Mouse (Mus musculus) right cerebral cortex, adult 2 months (tissue): ENCODE results near the gene Acap2.
A peak's percentile ranks its signal among the peaks of the same experiment; 100 is the strongest.

Source experiments
- DNase-seq, 2 experiments: peaks; one replicate each; pipeline ENCODE4 v3.0.0; 2021 to 2022; ENCODE audit warnings: low spot score in 2 of 2

Acap2 gene

DNA sequence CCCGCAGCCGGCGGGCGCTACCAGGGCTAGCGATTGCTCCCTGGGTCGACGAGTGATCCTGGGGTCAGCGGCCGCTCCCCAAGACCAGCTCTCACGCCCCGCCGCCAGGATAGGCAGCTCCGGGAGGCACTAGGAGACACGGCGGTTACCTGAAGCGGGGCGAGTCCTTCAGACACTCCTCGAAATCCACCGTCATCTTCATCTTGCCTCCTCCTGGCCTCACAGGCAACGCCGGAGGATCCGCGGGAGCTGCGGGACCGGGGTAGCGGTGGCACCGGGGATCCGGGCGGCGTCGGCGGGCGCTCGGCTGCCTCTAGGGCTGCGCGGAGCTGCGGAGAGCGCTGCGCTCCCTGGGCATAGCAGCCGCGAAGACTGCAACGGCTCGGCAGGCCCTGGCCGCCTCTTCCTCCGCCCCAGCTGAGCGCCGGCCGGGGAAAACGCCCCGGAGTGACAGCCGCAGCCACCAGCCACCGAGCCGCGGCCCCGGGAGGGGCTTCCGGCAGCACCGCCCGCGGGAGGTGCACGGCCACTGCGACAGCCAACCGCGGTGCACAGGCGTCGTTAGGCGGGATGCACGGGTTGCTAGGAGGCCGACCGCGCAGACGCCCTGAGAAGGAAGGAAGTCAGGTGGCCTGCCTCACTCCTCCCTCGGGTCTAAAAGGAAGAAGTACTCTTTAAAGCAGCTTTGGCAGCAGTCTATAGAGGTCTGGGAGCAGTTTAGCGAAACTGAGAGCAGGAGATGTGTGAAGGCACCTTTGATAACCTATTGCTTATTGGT lies at the start of gene Acap2:
Gene Acap2 (minus strand): TSS at position 456 of the 778 bp plus-strand sequence.
- peak; percentile 97 for DNase-seq

- DNase-seq, result no peak
Measured at GRCm38 (mm10) chr16:31249401-31249800, 48.4 kb upstream of the Acap2 start.

DNA sequence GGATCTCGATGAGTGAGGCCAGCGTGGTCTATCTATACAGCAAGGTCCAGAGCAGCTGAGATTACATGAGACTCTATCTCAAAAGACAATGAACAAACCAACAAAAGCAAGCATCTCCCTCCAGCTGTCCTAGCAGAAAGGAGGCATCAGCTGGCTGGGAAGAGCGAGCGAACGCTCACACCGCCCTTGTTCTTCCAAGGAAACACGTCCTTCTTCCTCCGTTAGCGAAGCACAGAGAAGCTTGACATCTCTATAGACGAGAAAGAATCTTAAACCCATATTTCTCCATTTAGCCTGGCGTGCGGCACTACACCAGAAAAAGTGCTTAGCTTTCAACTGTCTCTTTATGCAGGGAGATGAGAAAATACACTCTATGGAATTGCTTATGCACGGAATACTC lies 47.7 kb upstream of the Acap2 start:
- peak in 1 of 2 experiments; percentile 42 for DNase-seq

- no peak for DNase-seq
Measured at GRCm38 (mm10) chr16:31247442-31247841, 46.4 kb upstream of the Acap2 start.

DNA sequence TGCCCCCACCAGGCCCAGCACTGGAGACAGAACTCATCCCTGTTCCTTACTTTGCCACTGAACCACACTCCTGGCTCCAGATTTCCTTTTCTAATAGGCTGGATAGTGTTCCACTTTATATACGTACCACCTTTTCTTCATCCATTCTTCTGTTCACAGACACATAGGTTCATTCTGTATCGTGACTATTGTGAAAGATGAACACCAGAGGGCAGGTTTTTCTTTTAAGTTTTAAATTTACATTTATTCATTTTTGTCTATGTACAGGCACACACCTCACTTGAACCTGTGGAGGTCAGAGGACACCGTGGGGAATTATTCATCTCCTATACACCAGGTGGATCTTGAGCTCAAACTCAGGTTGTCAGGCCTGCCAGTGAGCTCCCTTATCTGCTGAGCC lies 43.0 kb upstream of the Acap2 start:
- no peak for DNase-seq

DNA sequence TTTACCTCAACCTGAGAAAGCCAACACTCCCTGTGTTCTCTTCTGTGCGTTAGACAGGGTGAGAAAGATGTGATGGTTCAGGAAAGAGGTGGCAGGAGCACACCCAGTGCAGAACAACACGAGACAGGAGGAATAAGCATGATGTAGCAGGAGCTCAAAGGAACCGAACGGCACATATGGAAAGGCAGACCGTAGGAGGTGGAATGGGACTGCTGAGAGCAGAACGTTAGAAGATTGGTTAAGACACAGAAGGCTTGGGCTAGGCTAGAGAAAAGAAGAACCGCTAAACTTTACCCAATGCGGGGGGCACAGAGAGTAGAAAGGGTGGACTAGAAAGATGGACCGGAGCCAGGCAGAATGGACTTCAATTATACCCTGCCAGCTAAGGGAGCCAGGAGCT lies 40.4 kb upstream of the Acap2 start:
- DNase-seq, result peak; percentile 54 to 60

GRCm38 (mm10) chr16:31240569-31240968 lies 39.5 kb upstream of the Acap2 start:
- DNase-seq, result no peak

DNA sequence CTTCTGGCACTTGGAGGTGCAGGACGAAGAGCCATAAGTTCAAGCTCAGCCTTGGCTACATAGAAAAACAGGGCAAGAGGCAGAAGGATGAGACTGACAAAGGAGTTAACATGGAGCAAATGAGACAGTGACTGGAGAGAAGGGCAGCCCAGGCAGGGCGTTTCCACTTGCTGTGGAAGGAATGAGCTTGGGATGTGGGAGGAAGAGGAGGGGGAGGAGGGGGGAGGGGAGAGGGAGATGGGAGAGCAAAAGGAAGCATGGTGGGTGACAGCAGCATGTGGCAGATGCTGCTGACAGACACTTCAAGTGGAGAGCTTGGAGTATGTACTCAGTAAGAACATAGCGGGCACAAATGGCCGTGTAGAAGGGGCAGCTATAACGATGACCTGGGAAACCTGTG lies 37.2 kb upstream of the Acap2 start:
- no peak for DNase-seq

GRCm38 (mm10) chr16:31235457-31236310 lies 34.6 kb upstream of the Acap2 start:
- no peak for DNase-seq

DNA sequence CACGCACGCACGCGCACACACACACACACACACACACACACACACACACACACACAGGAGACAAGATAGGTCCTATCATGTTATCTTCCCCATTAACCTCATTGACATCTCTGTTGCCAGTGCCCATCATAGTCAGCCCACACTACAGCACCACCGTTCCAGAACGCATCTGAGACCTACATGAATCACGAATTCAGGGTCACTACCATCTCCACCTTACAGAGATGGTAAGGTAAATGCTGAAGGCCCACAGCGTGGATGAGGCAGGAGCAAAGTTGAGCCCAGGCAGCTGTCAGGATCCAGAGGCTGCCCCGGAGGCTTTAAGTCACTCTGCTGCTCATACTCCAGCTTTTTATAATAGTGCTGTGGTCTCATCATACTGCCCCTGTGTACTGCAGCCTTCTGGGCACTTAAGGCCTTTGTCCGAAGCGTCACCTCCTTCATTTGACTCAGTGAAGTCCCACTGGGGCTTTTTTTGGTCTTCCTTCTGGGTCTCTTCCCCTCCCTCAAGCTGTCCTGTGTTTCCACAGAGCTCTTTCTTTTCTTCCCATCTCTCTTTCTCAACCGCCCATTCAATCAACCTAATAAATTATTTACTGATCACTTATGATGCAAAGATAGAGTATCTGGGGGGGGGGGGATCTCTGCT lies 33.9 kb upstream of the Acap2 start:
- no peak for DNase-seq

- no peak for DNase-seq
Measured at GRCm38 (mm10) chr16:31234356-31234755, 33.3 kb upstream of the Acap2 start.

DNA sequence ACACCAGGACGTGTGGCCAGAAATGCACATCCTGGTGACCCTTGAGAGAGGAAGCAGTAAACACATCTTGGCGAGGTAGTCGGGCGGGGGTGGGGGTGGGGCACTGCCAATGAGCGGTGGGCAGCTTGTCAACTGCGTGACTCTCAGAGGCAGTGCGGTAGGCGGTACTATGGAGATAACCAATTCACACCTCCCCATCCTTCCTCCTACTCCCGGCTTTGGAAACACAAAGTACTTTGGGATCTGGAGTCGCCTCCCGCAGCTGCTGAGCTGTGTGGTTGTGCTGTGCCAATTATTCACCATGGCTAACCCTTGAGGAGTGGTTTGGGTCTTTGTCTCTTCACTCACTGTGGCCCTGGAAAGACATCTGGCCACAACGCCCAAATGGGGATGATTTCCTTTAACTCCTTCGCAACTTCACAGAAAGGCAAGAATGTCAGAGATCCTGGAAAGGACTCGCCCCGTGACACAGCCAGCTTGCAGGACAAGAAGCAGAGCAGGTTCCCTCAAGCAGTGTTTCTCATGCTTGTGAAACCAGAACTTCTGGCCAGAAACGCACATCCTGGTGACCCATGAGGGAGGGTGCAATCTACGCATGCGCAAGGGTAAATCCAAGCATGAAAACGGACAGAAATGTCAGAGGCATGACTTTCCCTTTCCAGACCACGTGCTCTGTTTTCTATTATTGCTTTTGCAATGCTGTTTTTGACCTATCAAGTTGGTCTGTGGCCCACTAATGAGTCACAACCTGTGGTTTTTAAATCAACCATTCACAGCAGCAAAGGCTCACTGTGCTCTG lies 32.7 kb upstream of the Acap2 start:
- DNase-seq, result peak; percentile 70 to 81

DNA sequence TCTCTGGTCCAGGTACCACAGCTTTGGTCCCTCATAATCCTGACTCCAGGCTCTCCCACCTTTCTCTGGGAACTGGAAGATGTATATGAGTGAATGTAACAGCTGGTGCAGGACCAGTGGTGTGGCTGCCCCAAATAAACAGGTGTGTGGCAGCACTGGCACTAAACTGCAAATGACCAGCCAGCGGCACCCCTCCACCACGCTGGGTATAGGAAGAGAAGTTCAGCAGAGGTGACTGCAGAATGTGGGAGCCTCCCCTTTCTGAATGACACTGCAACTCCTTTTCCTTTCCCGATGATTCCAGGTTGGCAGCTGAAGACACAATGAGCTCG lies 32.1 kb upstream of the Acap2 start:
- no peak for DNase-seq

DNA sequence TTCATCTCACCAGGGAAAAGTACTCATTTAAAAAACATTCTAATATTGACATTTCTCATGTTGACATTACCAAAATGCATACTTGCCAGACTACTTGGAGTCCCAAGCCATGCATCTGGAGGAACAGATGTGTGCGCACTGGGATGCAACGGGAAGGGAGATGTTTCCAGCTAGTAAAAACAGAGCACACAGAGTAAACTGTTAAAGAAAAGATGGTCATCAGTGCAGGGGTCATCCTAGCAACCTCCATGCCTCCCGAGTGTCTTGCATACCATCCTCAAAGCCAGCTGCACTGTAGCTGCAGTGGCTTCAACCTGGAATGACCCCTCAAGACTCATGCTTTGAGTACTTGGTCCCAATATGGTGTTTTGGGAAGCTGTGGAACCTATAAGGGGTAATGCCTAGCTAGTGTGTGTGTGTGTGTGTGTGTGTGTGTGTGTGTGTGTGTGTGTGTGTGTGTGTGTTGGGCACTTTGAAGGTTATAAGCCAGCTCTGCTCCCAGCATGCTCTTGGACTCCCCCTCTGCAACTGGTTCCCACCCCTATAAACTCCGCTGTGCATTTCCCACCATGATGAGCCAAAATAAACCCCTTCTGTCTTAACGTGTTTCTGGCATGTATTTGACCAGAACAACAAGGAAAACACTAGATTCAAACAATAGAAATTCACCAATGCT lies 31.6 kb upstream of the Acap2 start:
- DNase-seq, result no peak

GRCm38 (mm10) chr16:31231591-31231990 lies 30.5 kb upstream of the Acap2 start:
- DNase-seq, result no peak

GRCm38 (mm10) chr16:31227746-31228145 lies 26.7 kb upstream of the Acap2 start:
- DNase-seq, result no peak

DNA sequence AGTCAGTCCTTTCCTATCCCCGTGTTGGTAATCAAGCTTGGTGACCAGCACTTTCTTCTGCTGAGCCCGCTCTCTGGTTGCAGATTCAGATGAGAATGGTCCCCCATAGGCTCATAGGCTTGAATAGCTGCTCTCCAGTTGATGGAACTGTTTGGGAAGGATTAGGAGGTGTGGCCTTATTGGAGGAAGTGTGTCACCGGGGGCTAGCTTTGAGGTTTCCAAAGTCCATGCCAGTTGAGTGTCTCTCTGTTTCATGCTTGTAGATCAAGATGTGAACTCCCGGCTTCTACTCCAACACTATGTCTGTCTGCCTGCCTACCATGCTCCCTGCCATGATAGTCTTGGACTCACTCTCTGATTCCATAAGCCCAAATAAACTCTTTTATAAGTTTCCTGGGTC lies 14.2 kb upstream of the Acap2 start:
- DNase-seq, result no peak

DNA sequence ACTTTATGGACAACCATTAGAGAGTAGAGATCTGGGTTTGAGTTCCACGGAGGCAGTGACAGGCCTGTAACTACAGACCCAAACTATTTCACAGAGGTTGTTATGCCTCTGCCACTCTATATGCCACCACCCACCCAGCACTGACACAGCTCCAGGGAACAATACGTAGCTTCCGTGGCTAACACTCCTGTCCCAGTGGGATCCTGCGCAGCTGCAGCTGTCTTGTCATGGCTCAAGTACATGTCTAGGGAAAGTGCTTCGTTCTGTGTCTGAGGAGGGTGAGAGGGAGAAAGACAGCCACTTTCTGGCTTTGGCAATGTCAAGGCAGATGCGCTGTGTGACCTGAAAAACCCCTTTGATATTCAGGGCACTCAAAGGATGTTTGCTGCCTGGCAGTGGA lies 12.4 kb upstream of the Acap2 start:
- no peak for DNase-seq

DNA sequence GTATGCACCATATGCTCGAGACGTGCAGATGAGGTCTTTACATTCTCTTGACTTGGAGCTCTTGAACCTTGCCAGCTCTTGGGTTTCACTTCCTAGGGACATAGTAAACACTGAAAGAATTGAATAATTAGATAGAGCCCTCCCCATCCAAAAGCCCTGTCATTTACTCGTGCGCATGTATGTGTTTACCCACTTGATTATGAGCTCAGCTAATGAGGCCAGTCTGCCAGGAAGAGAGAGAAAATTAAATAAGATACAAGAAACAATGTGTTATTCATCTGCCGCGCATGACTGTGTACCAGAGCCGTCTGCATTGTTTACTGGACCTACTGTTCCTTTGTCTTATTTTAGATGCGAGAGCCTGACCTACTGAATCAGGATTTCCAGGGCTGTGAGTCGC lies 10.5 kb upstream of the Acap2 start:
- no peak for DNase-seq

- no peak for DNase-seq
Measured at GRCm38 (mm10) chr16:31210453-31210852, 9.4 kb upstream of the Acap2 start.

DNA sequence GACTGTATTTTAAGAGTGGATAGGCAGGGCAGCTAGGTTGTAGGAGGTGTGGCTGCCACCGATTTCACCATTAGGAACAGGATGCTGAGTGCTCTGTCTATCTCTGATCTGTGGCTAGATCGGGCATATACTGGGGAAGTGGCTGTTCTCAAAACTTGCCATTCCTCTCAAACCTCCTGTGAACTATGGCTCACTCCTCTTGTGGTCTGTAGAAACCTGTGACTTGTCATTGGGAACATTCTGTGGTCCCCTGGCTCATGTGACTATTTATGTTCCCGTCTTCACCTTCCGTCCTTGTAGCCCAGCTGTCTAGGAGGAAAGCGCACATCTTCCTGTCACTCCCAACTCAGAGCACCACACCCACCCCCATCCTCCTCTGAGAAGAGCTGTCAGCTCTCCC lies 8.9 kb upstream of the Acap2 start:
- no peak for DNase-seq
